Mouse (Mus musculus): ENCODE measurements around the gene Amer3.
"Not testable (repeated sequence)": the region's sequence is repeated elsewhere in the genome, so short reads cannot be mapped to it uniquely, and the experiment has no call there.

Amer3 gene

DNA sequence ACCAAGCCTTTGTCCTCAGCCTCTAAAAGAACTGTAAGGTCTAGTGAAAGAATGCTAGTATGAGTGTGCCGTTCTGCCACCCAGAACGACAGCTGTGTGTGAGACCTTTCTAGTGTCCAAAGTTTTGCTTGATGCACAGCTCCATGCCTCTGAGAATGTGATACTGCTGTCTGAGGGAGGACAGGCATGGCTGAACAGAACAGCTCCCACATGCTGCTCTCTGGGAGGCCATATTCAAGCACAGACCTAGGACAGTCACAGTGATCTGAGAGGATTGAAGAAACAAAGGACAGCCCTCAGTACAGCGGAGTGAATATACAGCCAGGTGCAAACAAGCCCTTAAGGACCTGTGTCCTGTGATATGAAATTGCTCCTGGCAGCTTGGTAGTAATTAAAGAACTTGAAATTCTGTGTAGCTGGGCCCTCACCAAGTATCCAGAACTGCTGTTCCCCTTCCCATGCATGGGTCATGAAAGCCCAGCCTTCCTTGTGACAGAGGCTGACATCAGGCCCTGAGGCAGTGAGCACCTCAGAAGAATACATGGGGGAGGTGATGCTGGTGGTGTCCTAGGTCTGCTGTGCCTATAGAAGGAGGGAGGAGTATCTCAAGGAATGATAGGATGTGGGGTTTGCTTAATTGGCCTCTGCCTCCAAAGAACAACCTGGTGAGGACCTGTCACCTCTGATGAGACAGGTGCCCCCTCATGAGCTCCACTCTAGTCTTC, 22.0 kb downstream of the Amer3 start:
- no peak for DNase-seq (ENCODE audit: low read depth, low spot score)

DNA sequence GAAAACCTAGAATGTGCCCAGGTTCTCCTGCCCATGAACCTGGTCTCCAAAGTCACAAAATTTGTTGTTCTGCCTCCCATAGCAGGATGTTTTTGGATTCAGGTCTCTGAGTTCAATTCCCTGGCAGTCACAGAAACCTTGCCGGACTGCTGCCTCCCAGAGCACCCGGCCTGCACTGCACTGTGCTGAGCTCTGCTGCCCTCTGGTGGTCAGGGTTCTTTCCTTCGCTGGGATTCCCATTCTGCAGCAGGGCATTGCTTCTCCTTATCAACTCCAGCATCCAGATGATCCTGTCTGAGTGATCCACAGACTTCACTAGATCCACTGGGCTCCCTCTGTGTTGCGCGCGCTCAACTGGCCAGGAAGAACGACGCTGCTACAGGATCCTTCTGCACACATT, 22.9 kb downstream of the Amer3 start:
- peak; percentile 73 for DNase-seq (ENCODE audit: low read depth, low spot score)

DNA sequence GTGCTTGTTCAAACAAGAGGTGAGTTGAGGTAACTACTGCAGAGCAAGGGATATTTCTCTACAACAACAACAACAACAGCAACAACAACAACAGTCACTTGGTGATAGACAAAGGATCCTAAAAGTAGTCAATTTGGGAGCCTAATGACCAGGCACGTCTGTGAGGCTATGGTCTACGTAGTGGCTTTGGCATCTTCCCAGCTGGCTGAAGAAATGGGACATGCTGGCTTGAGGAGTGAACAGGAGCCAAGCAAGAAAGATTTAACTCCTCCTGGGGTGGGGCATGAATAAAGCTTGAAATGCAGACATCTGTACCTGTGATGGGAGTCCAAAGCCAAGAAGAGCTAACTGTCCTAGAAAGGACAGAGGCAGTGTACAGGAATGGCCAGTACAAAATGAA, 34.3 kb downstream of the Amer3 start:
- DNase-seq (ENCODE audit: low read depth, low spot score): no peak

DNA sequence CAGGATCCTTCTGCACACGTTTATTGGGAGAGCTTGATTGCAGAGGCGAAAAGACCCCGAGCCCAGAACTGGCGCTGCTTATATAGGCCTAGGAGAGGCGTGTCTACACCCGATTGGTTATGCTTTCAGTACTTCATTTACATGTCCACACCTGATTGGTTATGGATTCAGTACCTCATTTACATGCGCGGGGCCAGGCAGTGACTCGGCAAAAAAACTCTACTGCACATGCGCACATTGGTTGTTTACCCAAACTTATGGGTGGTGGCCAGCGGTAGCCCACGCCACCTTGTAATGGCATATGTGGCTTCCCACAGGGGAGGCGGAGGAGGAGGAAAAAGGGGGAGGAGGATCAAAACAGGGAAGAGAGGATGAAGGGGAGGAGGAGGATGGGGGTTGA, 40.7 kb downstream of the Amer3 start:
- DNase-seq (ENCODE audit: low read depth, low spot score): not testable (repeated sequence)

DNA sequence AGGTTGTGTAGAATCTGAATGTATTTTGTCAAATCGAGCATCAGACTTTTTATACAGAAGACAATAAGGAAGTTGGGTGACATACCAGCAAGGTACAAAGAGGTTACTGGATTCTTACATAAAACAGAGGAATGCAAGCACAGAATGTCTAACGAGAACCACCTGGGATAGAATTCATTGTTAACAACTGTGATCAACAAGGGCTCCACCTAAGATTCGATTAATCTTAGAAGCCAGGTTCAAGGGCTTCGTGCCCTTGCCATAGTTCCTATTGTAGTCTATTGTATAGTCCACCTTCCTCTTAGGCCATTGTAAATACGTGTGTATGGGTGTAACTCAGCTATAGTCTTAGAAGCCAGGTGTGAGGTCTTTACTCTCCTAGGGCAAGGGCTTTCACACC, 41.3 kb downstream of the Amer3 start:
- not testable (repeated sequence) for DNase-seq (ENCODE audit: low read depth, low spot score)

DNA sequence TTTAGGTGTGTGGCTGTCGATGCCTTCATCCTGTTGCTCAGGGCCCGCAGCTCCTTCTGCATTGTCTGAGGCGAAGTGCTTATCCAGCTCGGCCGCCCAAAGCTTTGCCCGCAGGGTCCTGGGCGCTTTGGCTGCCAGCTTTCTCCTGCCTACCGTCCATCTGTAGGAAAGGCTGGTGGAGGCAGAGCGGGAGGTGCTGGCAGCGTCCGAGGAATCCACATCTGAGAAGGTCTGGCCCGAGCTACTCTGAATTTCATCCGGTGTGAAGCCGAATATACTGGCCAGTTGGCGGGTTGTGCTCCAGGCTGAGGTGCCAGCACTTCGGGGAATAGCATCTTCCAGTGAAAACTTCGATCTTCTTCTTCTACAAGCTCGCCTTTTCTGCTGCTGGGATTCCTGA, 56.3 kb downstream of the Amer3 start:
- no peak for DNase-seq (ENCODE audit: low read depth, low spot score)
